Mouse (Mus musculus): ENCODE results near the gene Pram1. TPM values are rescaled to one million over a fixed set of nuclear protein-coding genes. Genes with fewer than 3 reads are reported as not detected.
"Not testable (repeated sequence)": the region's sequence is repeated elsewhere in the genome, so short reads cannot be mapped to it uniquely, and the experiment has no call there.

Gene Pram1
- 0.42 TPM in 1 of 2 replicates, not detected in the other for polyA plus RNA-seq (2012; rRNA removed)

- TF ChIP-seq CTCF (IDR thresholded peaks at IDR 0.05; ENCODE audit: extremely low read depth, insufficient read depth, low read length), result no peak
- no peak for TF ChIP-seq POLR2A (IDR thresholded peaks at IDR 0.05; ENCODE audit: extremely low read depth, insufficient read depth, low read length)
- Histone ChIP-seq H3K27ac (ENCODE audit: insufficient read depth, low read length) (peak within 1 kb of the TSS; percentile 33; the same call in 1 of the 2 replicates), H3K4me3 (ENCODE audit: insufficient read depth, low read length) (no peak within 1 kb of the TSS), H3K4me1 (ENCODE audit: control insufficient read depth, insufficient read depth, low read length) (no peaks in the 10 kb centered on the region; the same call in 1 of the 2 replicates)
These were observed at the start of gene Pram1 for GRCm38 (mm10) chr17:33637516-33638276. Gene Pram1 (plus strand): TSS chr17:33638056.

DNA sequence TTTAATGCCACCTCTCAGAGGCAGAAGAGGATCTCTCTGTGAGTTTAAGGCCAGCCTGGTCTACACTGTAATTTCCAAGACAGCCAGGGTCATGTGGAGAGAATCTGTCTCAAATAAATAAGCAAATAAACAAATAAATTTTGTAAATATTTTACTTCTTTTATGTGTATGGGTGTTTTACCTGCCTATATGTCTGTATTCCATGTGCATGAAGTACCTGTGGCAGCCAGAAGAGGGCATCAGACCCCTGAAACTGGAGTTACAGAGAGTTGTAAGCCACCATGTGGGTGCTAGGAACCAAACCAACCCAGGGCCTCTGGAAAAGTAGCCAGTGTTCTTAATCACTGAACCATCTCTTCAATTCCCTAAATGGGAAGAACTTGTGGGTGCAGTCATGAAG lies 40.6 kb upstream of the Pram1 start:
- TF ChIP-seq POLR2A (IDR thresholded peaks at IDR 0.05; ENCODE audit: extremely low read depth, insufficient read depth, low read length) (no peak), CTCF (IDR thresholded peaks at IDR 0.05; ENCODE audit: extremely low read depth, insufficient read depth, low read length) (no peak)
- no peaks in the 10 kb centered on the region for H3K4me1 ChIP-seq (ENCODE audit: control insufficient read depth, insufficient read depth, low read length)
- H3K27ac ChIP-seq (ENCODE audit: insufficient read depth, low read length), result no peak overlapping the region
- no peak overlapping the region for H3K4me3 ChIP-seq (ENCODE audit: insufficient read depth, low read length)

DNA sequence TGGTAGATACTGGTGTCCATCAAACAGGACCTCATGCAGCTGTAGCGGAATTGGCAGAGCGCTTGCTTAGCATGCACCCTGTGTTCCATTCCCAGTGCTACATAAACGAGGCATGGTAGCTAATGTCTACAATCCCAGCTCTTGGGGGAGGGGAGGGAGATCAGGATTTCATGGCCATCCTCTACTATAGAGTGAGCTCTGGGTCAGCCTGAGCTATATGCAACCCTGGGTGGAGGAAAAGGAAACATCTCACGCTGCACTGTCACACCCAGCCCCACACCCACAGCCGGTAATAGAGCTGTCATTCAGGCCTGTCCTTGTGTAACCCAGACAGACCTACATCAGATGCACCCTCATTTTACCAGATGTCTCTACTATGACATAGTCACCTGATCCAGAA lies 39.4 kb upstream of the Pram1 start:
- TF ChIP-seq CTCF (IDR thresholded peaks at IDR 0.05; ENCODE audit: extremely low read depth, insufficient read depth, low read length), result no peak
- no peak for TF ChIP-seq POLR2A (IDR thresholded peaks at IDR 0.05; ENCODE audit: extremely low read depth, insufficient read depth, low read length)
- no peak overlapping the region for H3K4me3 ChIP-seq (ENCODE audit: insufficient read depth, low read length)
- no peak overlapping the region for H3K27ac ChIP-seq (ENCODE audit: insufficient read depth, low read length)
- no peaks in the 10 kb centered on the region for H3K4me1 ChIP-seq (ENCODE audit: control insufficient read depth, insufficient read depth, low read length)

- TF ChIP-seq POLR2A (IDR thresholded peaks at IDR 0.05; ENCODE audit: extremely low read depth, insufficient read depth, low read length), result no peak
- no peak for TF ChIP-seq CTCF (IDR thresholded peaks at IDR 0.05; ENCODE audit: extremely low read depth, insufficient read depth, low read length)
- no peak overlapping the region for H3K27ac ChIP-seq (ENCODE audit: insufficient read depth, low read length)
- H3K4me1 ChIP-seq (ENCODE audit: control insufficient read depth, insufficient read depth, low read length), result no peaks in the 10 kb centered on the region
- no peak overlapping the region for H3K4me3 ChIP-seq (ENCODE audit: insufficient read depth, low read length)
These were observed 37.9 kb upstream of the Pram1 start for GRCm38 (mm10) chr17:33599836-33600475.

DNA sequence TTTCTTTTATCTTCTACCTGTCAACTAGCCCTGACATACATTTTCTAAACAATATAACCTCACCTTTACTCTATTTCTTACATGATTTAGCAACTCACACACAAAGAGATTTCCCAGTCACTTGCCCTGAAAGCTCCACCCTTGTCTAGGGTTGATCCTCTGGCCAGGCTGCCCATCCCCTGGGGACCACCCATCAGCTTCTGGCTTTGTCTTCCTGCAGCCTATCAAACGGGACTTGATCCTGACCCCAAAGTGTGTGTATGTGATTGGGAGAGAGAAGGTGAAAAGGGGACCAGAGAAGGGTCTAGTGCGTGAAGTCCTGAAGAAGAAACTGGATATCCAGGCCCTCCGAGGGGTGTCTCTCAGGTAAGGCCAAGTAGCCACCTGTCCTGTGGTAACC lies 37.0 kb upstream of the Pram1 start:
- Histone ChIP-seq H3K4me1 (ENCODE audit: control insufficient read depth, insufficient read depth, low read length) (no peaks in the 10 kb centered on the region), H3K4me3 (ENCODE audit: insufficient read depth, low read length) (no peak overlapping the region), H3K27ac (ENCODE audit: insufficient read depth, low read length) (no peak overlapping the region)
- TF ChIP-seq POLR2A (IDR thresholded peaks at IDR 0.05; ENCODE audit: extremely low read depth, insufficient read depth, low read length) (no peak), CTCF (IDR thresholded peaks at IDR 0.05; ENCODE audit: extremely low read depth, insufficient read depth, low read length) (no peak)

DNA sequence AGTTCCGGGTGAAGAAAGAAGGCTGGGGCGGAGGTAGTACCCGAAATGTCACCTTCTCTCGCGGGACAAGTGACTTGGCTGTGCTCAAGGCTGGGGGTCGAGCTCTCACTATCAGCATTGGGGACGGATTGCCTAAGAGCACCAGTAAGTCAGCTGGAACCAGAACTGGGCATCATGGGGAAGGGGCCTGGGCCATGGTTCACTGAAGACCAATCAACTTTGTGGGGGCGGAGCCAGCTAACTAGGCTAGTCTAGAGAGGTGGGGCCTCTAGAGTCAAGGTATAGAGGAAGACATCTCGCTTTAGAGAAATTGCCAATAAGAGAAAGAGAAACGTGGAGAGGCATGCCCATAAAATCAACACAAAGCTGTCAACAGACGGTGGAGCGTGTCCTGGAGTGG lies 35.9 kb upstream of the Pram1 start:
- no peaks in the 10 kb centered on the region for H3K4me1 ChIP-seq (ENCODE audit: control insufficient read depth, insufficient read depth, low read length)
- no peak overlapping the region for H3K27ac ChIP-seq (ENCODE audit: insufficient read depth, low read length)
- no peak for TF ChIP-seq CTCF (IDR thresholded peaks at IDR 0.05; ENCODE audit: extremely low read depth, insufficient read depth, low read length)
- no peak for TF ChIP-seq POLR2A (IDR thresholded peaks at IDR 0.05; ENCODE audit: extremely low read depth, insufficient read depth, low read length)
- H3K4me3 ChIP-seq (ENCODE audit: insufficient read depth, low read length), result no peak overlapping the region

DNA sequence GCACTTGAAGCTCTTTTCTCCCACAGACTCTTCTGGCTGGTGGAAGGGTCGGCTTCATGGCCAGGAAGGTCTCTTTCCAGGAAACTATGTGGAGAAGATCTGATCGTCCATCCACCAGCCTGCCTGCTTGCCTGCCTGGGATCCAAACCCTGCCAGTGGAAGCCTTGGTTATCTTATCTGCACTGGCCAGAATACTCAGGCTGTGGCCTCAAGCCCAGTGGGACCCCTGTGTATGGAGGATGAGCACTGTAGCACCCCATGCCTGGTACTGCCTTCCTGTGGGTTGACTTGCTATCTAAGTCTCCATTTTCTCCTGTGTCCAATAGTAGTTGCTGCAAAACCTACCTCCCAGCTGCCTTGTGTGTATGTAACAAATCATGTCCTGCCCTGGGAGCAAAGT lies 30.6 kb upstream of the Pram1 start:
- Histone ChIP-seq H3K27ac (ENCODE audit: insufficient read depth, low read length) (no peak overlapping the region), H3K4me1 (ENCODE audit: control insufficient read depth, insufficient read depth, low read length) (no peaks in the 10 kb centered on the region), H3K4me3 (ENCODE audit: insufficient read depth, low read length) (no peak overlapping the region)
- TF ChIP-seq POLR2A (IDR thresholded peaks at IDR 0.05; ENCODE audit: extremely low read depth, insufficient read depth, low read length), result no peak
- no peak for TF ChIP-seq CTCF (IDR thresholded peaks at IDR 0.05; ENCODE audit: extremely low read depth, insufficient read depth, low read length)

GRCm38 (mm10) chr17:33610548-33610947 lies 27.3 kb upstream of the Pram1 start:
- Histone ChIP-seq H3K27ac (ENCODE audit: insufficient read depth, low read length) (no peak overlapping the region), H3K4me1 (ENCODE audit: control insufficient read depth, insufficient read depth, low read length) (no peaks in the 10 kb centered on the region), H3K4me3 (ENCODE audit: insufficient read depth, low read length) (no peak overlapping the region)
- TF ChIP-seq POLR2A (IDR thresholded peaks at IDR 0.05; ENCODE audit: extremely low read depth, insufficient read depth, low read length) (no peak), CTCF (IDR thresholded peaks at IDR 0.05; ENCODE audit: extremely low read depth, insufficient read depth, low read length) (no peak)

GRCm38 (mm10) chr17:33613726-33614125 lies 24.1 kb upstream of the Pram1 start:
- not testable (repeated sequence) for H3K27ac ChIP-seq (ENCODE audit: insufficient read depth, low read length); H3K4me3 ChIP-seq (ENCODE audit: insufficient read depth, low read length); H3K4me1 ChIP-seq (ENCODE audit: control insufficient read depth, insufficient read depth, low read length)

- no peak overlapping the region for H3K4me3 ChIP-seq (ENCODE audit: insufficient read depth, low read length)
- no peak overlapping the region for H3K27ac ChIP-seq (ENCODE audit: insufficient read depth, low read length)
- TF ChIP-seq CTCF (IDR thresholded peaks at IDR 0.05; ENCODE audit: extremely low read depth, insufficient read depth, low read length) (no peak), POLR2A (IDR thresholded peaks at IDR 0.05; ENCODE audit: extremely low read depth, insufficient read depth, low read length) (no peak)
- peaks cover 6% of the 10 kb centered on the region for H3K4me1 ChIP-seq (ENCODE audit: control insufficient read depth, insufficient read depth, low read length)
These were observed 10.6 kb upstream of the Pram1 start for GRCm38 (mm10) chr17:33627281-33627680.
